Mouse (Mus musculus): ENCODE results near the gene Mmp25. TPM values are rescaled to one million over a fixed set of nuclear protein-coding genes. Genes with fewer than 3 reads are reported as not detected.

Mmp25 gene
- polyA plus RNA-seq, 2 experiments: 0.76 to 1.0 TPM

GRCm38 (mm10) chr17:23661526-23661925, 16.4 kb upstream of the Mmp25 start:
- peaks cover 35% of the 10 kb centered on the region for H3K27me3 ChIP-seq (ENCODE audit: control insufficient read depth, insufficient read depth, low read length)

DNA sequence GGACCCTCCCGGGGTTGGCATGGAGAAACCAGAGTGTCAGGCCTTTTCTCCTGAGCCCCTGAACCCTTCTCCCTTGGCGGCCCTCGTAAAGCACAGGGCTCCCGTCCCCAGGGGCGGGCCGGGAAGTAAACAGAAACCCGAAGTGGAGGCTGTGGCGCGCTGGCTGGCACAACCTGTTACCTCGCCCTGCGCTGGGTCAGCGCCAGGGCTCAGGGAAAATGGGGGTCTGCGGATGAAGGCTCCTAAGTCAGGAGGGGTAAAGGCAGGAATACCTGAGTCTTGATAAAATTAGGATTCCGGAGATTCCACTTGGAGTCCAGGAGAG, 15.8 kb upstream of the Mmp25 start:
- Histone ChIP-seq H3K4me1 (ENCODE audit: control insufficient read depth, insufficient read depth, low read length) (no peaks in the 10 kb centered on the region), H3K36me3 (ENCODE audit: control insufficient read depth, insufficient read depth, low read length) (no peaks in the 10 kb centered on the region), H3K27ac (replicated peaks; ENCODE audit: low read depth, low read length) (no peak overlapping the region), H3K9ac (ENCODE audit: low read depth, low read length, severe bottlenecking) (no peak overlapping the region), H3K4me3 (replicated peaks; ENCODE audit: low read length) (0 out of 2 replicates have a peak overlapping the region, but pooled peaks have one; percentile 3), H3K9me3 (ENCODE audit: control insufficient read depth, low read length) (no peaks in the 10 kb centered on the region), H3K27me3 (ENCODE audit: control insufficient read depth, insufficient read depth, low read length) (peaks cover 35% of the 10 kb centered on the region), H3K4me2 (replicated peaks; ENCODE audit: low read depth, low read length, severe bottlenecking) (no peak overlapping the region; the same call in 1 of the 2 replicates)
- no peak for TF ChIP-seq POLR2A (IDR thresholded peaks at IDR 0.05; ENCODE audit: borderline replicate concordance, extremely low read depth, insufficient read depth, insufficient read length)
- under 1% methylated on average over 14 of the region's 14 CpGs for WGBS
- no peak for DNase-seq (ENCODE audit: low spot score)
- no peak for ATAC-seq (ENCODE audit: low FRiP score, low read depth)

More at GRCm38 (mm10) chr17:23661526-23661925, 16.4 kb upstream of the Mmp25 start:
- Histone ChIP-seq H3K36me3 (ENCODE audit: control insufficient read depth, insufficient read depth, low read length) (no peaks in the 10 kb centered on the region), H3K4me3 (replicated peaks; ENCODE audit: low read length) (no peak overlapping the region), H3K9ac (ENCODE audit: low read depth, low read length, severe bottlenecking) (no peak overlapping the region), H3K9me3 (ENCODE audit: control insufficient read depth, low read length) (no peaks in the 10 kb centered on the region), H3K27ac (replicated peaks; ENCODE audit: low read depth, low read length) (no peak overlapping the region), H3K4me2 (replicated peaks; ENCODE audit: low read depth, low read length, severe bottlenecking) (no peak overlapping the region), H3K4me1 (ENCODE audit: control insufficient read depth, insufficient read depth, low read length) (no peaks in the 10 kb centered on the region)
- 2% methylated on average over 9 of the region's 9 CpGs for WGBS
- DNase-seq (ENCODE audit: low spot score): no peak
- no peak for TF ChIP-seq POLR2A (IDR thresholded peaks at IDR 0.05; ENCODE audit: borderline replicate concordance, extremely low read depth, insufficient read depth, insufficient read length)
- no peak for ATAC-seq (ENCODE audit: low FRiP score, low read depth)

DNA sequence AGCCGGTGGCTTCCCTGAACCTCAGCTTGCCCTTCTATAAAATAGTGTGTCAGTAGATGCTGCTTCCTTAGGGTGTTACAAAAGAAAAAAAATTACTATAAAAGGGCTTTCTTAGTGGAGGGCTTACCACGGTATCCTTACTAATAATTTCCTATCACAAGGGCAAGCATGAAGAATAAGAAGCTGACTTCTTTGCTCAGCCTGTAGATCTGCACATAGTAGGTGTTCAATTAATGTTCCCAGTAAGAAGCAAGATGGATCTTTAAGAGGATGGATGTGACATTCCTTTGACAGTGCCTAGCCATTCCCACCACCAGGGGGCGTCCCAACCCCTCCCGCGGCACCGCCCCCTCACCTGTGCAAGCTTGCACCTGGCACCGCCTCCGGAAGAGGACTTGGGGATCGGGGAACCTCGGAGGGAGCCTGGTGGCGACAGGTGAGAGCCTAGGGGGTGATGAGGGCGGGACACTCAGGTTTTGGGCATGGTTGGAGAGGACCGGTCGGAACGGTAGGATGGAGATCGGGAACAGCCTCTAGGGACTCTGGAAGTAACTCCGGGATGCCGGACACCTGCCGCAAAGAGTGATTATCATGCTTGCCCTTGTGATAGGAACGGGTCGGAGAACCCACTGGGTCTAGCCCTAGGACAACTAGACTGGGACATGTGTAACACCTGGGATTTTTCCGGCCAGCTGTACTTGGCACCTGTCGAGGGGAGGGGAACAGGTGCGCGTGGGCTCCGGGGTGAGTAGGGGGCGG, 15.2 kb upstream of the Mmp25 start, which contains the start of gene Bicdl2:
Gene Bicdl2 (plus strand): TSS at position 390 of the 759 bp plus-strand sequence.
- no peak for TF ChIP-seq POLR2A (IDR thresholded peaks at IDR 0.05; ENCODE audit: borderline replicate concordance, extremely low read depth, insufficient read depth, insufficient read length)
- no peaks in the 10 kb centered on the region for H3K9me3 ChIP-seq (ENCODE audit: control insufficient read depth, low read length)
- H3K4me1 ChIP-seq (ENCODE audit: control insufficient read depth, insufficient read depth, low read length): no peaks in the 10 kb centered on the region
- no peak within 1 kb of the TSS for H3K27ac ChIP-seq (replicated peaks; ENCODE audit: low read depth, low read length)
- DNase-seq (ENCODE audit: low spot score): no peak
- no peaks in the 10 kb centered on the region for H3K36me3 ChIP-seq (ENCODE audit: control insufficient read depth, insufficient read depth, low read length)
- no peak within 1 kb of the TSS for H3K9ac ChIP-seq (ENCODE audit: low read depth, low read length, severe bottlenecking)
- H3K4me3 ChIP-seq (replicated peaks; ENCODE audit: low read length): peak within 1 kb of the TSS; percentile 3; the same call in 1 of the 2 replicates
- ATAC-seq (ENCODE audit: low FRiP score, low read depth): no peak
- H3K27me3 ChIP-seq (ENCODE audit: control insufficient read depth, insufficient read depth, low read length): peaks cover 35% of the 10 kb centered on the region
- no peak within 1 kb of the TSS; the same call in 1 of the 2 replicates for H3K4me2 ChIP-seq (replicated peaks; ENCODE audit: low read depth, low read length, severe bottlenecking)
- WGBS: 4% methylated on average over 27 of the region's 27 CpGs

GRCm38 (mm10) chr17:23658450-23658849, 13.4 kb upstream of the Mmp25 start:
- WGBS: 84% methylated on average over 3 of the region's 3 CpGs
- DNase-seq (ENCODE audit: low spot score) (no peak), ATAC-seq (ENCODE audit: low FRiP score, low read depth) (no peak)
- no peaks in the 10 kb centered on the region for H3K9me3 ChIP-seq (ENCODE audit: control insufficient read depth, low read length)
- H3K4me2 ChIP-seq (replicated peaks; ENCODE audit: low read depth, low read length, severe bottlenecking): no peak overlapping the region
- no peak for TF ChIP-seq POLR2A (IDR thresholded peaks at IDR 0.05; ENCODE audit: borderline replicate concordance, extremely low read depth, insufficient read depth, insufficient read length)
- peaks cover 35% of the 10 kb centered on the region for H3K27me3 ChIP-seq (ENCODE audit: control insufficient read depth, insufficient read depth, low read length)
- H3K36me3 ChIP-seq (ENCODE audit: control insufficient read depth, insufficient read depth, low read length): no peaks in the 10 kb centered on the region
- H3K4me1 ChIP-seq (ENCODE audit: control insufficient read depth, insufficient read depth, low read length): no peaks in the 10 kb centered on the region
- H3K27ac ChIP-seq (replicated peaks; ENCODE audit: low read depth, low read length): no peak overlapping the region
- no peak overlapping the region for H3K9ac ChIP-seq (ENCODE audit: low read depth, low read length, severe bottlenecking)
- H3K4me3 ChIP-seq (replicated peaks; ENCODE audit: low read length): no peak overlapping the region

GRCm38 (mm10) chr17:23654410-23654809, 9.3 kb upstream of the Mmp25 start:
- Histone ChIP-seq H3K36me3 (ENCODE audit: control insufficient read depth, insufficient read depth, low read length) (no peaks in the 10 kb centered on the region), H3K4me1 (ENCODE audit: control insufficient read depth, insufficient read depth, low read length) (no peaks in the 10 kb centered on the region), H3K9ac (ENCODE audit: low read depth, low read length, severe bottlenecking) (no peak overlapping the region), H3K4me2 (replicated peaks; ENCODE audit: low read depth, low read length, severe bottlenecking) (no peak overlapping the region), H3K4me3 (replicated peaks; ENCODE audit: low read length) (no peak overlapping the region), H3K27ac (replicated peaks; ENCODE audit: low read depth, low read length) (no peak overlapping the region), H3K27me3 (ENCODE audit: control insufficient read depth, insufficient read depth, low read length) (peaks cover under 1% of the 10 kb centered on the region; the same call in 1 of the 2 replicates), H3K9me3 (ENCODE audit: control insufficient read depth, low read length) (no peaks in the 10 kb centered on the region)
- 56% methylated on average over 2 of the region's 2 CpGs for WGBS
- ATAC-seq (ENCODE audit: low FRiP score, low read depth) (no peak), DNase-seq (ENCODE audit: low spot score) (no peak)
- TF ChIP-seq POLR2A (IDR thresholded peaks at IDR 0.05; ENCODE audit: borderline replicate concordance, extremely low read depth, insufficient read depth, insufficient read length): no peak
